Mouse (Mus musculus) activated CD4-positive, CD25-positive, alpha-beta regulatory T cell, adult 4 months (primary cell): ENCODE data around the gene C1ra. TPM values are rescaled to one million over a fixed set of nuclear protein-coding genes. Genes with fewer than 3 reads are reported as not detected.
"Not testable (repeated sequence)": the region's sequence is repeated elsewhere in the genome, so short reads cannot be mapped to it uniquely, and the experiment has no call there.

Experiments used
- ATAC-seq: one replicate; pipeline ENCODE4 v1.8.0; 2017
- polyA plus RNA-seq, 2 experiments: library from polyadenylated mRNA; unstranded; fragments of 100-300 nt; shearing (Covaris generic); gene quantifications; one replicate each; pipeline ENCODE4 v1.2.1; 2017

Gene C1ra
- polyA plus RNA-seq, 2 experiments from 2014 or later = 0.57 TPM; not detected in 1

DNA sequence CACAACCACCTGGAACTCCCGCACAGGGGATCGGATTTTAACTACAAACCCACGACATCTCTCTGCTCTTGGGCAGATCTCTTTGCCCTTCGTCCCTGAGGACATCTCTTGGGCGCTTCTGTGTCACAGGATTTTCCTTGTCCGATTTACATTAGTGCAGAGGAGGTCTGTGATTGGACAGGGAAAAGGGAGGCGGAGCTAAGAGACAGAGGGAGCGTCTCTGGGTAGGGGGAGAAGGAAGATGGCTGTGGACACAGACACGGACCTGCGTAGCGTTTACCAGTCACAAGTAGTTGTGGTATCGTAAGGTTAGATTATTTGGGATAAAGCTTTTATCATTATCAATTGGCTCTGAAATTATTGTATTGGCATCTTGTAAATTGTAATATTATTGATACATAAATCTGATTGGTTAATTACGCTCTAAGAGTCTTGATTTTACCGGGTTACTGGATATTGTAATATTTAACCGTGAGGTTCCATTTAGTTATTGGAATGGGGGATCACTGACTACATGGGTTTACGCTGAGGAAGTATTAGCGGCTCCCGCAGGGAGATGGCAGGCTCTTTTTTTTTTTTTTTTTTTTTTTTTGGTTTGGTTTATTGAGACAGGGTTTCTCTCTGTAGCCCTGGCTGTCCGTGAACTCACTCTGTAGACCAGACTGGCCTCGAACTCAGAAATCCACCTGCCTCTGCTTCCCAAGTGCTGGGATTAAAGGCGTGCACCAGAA, 26.6 kb upstream of the C1ra start:
- no peak for ATAC-seq

DNA sequence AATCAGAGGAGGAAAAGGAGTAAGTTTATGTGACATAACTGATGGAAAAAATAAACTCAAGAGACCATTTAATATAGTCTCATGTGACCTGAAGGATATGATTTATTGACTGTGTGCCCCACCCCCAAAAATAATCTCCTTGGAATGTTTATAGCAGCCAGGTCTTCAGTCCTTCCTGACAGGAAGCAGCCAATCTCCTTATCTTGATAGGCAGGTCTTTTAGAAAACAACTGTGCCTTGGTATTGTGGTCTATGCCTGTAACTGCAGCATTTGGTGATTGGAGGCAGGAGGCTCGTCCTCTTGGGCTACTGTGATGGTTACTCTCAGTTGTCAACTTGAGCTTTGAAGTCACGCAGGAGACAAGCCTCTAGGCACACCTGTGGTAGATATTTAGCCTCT, 24.7 kb upstream of the C1ra start:
- no peak for ATAC-seq

DNA sequence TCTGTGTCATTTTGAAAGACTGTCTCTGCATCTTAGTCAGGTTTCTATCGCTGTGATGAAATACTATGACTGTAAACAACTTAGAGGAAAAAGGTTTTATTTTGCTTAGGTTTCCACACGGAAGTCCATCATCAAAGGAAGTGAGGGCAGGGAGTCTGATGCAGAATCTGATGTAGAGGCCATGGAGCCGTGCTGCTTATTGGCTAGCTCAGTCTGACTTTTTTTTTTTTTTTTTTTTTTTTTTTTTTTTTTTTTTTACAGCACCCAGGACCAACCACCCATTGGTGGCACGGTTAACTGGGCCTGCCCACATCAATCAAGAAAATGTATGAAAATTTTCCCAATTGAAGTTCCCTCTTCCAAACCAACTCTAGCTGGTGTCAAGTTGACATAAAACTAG, 23.3 kb upstream of the C1ra start:
- ATAC-seq = no peak

DNA sequence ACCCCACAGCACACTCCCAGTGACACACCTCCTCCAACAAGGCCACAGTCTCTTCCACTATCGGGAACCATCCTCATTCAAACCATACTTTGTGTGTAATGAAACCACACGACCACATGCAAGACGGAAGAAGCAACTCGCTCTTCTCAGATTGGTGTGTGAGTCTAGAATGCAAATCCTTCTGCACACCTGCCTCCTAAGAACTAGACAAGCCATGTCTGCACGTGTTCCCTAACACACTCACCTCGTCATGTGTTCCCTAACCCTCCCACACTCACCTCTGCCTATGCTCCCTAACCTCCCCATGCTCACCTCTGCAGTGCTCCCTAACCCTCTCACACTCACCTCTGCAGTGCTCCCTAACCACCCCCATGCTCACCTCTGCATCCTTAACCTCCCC, 20.8 kb upstream of the C1ra start:
- no peak for ATAC-seq

DNA sequence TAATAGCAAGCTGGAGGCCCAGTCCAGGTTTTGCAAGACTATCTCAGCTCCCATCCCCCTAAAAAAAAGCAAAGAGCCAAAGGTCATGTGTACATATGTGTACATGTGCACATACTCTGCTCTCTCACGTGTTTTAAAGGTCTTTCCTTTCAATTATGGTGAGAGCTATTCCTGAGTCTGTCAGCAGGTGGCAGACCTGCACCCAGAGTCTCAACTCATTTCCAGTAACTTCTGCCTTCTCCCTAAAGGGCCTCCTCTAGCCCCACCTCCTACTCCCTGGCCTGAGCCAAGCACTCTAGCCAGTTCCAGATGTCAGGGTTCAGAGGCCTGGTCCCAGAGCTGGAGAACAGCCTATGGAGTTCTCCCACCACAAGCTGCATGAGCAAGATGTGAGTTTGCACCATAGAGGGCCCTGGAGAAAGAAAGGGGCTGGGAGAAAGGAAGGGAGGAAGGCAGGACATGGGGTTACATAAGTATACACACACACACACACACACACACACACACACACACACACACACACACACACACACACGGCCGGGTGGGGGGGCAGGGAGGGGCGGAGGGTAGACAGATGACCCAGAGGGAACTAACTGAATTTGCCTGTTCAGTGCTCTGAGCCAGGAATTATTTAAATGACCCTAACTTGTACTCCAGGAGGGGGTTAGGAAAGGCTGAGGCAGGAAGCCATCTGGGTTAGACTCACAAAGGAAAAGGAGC, 19.2 kb upstream of the C1ra start, which contains the start of gene C1rl:
TSS of gene C1rl (plus strand) at position 272 of the 720 bp plus-strand sequence.
- ATAC-seq = no peak

DNA sequence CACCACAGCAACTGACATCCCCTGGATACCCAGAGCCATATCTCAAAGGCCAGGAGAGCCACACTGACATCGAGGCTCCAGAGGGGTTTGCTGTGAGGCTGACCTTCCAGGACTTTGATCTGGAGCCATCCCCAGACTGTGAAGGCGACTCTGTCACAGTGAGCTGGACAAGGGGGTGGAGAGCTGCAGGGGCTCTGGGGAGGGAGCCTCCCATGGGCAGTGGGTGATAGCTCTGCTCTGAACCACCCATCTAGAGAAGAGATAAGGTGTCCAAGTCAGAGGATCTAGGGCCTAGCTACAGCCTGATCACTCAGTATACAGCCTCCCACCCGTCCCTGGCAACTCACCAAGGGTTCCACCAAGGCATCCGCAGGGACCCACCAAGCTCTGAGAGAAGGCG, 18.3 kb upstream of the C1ra start:
- ATAC-seq = no peak

DNA sequence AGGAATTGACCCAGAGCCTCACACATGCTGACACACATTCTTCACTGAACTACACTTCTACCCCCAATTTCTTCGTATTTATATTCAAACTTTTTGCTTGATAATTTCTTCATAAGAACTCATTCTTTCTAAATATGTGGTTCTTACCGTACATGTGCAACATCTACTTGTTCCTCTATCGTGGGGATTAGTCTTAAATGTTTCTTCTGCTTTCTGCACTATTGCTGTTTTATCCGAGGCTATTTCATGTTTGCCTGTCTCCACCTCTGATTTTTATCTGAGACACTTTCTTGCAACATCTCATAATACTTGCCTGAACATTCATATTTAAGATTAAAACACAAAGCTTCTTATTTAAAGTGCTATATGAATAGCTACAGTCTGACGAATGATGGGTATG, 16.2 kb upstream of the C1ra start:
- ATAC-seq = no peak

DNA sequence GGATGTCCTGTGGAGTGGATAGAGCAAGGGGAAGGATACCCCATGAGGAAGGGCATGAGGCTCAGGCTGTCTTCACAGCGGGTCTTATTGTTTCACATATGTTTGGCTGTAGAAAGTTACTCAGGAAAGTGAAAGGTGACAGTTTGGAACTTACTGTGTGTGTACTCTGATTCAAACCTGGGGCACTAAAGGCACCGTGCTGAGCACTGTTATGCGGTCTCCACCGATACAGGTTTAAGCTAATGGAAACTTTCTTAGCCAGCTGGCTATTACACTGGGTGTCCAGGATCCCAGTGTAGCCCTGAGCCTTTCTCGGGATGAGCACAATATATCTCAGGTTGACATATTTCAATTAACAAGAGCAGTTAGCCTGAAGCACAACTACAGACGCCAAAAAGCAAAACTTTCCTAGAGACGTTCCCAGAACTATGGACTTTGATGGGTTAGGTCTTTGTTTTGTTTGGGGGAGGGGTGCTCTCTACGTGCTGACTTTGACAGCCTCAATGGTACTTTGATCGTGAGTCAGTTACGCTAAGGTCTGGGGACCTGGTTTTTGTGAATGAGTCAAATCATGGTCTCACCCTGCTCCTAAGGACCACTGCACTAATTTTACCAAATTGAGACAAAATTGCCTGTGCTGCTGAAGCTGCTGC, 12.2 kb upstream of the C1ra start:
- ATAC-seq = no peak

DNA sequence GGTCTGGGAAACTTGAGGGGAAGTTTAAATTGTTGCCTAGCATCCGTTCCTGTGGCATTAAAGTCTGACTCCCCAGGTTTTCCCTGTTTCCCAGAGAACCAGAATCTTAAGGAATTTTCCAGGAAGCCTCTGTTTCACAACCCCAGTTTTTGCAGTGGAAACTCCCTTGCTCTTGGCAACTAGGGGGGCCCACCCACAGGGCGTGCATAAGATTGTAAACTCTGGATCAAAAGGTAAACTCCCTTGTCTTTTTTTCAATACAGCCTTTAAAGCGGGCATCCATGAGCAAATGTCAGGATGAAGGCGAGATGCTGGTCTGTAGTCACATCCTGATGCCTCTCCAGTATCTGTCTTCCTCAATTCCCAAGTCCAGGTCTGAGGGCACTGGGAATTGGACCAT, 10.7 kb upstream of the C1ra start:
- ATAC-seq = no peak

DNA sequence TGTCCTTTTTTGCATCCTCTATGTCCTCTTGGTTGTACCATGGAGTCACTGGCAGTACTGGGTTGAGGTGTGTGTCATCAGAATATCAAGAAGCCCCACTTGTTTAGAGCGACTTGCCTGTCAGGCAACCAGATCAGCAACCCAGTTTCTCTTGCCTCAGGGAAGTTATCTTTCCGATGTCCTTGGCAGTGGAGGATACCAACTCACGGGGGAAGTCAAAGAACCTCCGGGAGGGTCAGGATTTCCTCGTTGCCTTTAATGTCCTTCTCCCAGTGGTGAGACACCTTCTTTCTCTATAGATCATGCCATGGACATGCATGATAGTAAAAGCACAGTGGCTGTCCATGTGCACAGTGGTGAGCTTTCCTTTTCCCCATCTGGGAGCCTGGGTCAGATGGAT, 10.2 kb upstream of the C1ra start:
- no peak for ATAC-seq

DNA sequence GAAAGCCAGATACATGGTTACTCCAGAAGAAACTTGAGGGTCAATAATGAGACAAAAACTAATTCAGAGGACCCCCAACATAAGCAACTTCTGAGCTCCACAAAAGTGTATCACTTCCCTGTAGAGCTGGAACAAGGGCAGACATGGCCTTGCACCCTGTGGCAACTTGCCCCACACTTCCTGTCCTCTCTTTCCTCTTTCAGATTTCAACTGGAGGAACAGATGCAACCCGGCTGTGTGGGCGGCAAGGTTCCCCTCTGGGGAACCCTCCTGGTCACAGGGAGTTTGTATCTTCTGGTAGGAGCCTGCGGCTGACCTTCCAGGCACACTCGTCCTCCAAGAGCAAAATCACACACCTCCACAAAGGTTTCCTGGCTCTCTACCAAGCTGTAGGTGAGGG, 7.2 kb upstream of the C1ra start:
- ATAC-seq = no peak

DNA sequence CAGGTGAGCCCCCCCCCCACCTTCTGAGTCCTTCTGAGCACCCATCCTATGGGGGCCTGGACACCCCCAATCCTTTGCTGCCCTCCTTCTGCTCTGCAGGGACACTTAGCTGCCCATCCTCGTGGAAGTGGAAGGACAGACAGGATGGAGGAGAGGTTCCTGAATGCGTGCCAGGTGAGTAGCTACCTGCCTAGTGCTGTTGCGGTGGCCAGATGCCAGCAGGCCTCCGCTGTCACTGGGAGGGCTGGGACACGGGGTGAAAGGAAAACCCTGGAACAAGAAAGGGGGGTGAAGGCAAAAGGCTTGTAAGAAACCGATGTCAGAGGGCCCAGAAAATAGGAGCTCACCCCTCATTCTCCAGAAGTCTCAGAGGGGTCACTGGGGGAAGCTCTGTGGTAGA, 5.2 kb upstream of the C1ra start:
- no peak for ATAC-seq

DNA sequence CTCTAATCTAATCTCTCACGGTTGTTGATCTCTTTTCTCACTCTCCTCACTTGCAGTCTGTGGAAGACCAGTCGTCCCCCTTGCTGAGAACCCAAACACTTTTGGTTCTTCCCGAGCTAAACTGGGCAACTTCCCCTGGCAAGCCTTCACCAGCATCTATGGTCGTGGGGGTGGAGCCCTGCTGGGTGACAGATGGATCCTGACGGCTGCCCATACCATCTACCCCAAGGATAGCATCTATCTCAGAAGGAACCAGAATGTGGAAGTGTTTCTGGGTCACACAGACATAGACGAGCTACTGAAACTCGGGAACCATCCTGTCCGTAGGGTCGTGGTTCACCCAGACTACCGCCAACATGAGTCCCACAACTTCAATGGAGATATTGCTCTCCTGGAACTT, 3.9 kb upstream of the C1ra start:
- no peak for ATAC-seq

DNA sequence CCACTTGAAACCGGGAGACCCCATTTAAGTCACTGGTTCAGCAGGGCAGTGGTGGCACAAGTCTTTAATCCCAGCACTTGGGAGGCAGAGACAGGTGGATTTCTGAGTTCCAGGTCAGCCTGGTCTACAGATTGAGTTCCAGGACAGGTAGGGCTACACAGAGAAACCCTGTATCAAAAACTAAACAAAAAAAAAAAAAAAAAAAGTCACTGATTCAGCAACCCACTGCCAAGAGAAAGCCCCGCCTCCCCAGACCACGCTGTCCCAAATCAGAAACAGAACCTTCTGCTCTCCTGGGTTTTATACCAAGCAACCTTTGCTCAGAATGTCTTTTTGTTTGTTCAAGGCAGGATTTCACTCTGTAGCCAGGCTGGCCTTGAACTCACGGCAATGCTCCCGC, 3.0 kb upstream of the C1ra start:
- not testable (repeated sequence) for ATAC-seq

DNA sequence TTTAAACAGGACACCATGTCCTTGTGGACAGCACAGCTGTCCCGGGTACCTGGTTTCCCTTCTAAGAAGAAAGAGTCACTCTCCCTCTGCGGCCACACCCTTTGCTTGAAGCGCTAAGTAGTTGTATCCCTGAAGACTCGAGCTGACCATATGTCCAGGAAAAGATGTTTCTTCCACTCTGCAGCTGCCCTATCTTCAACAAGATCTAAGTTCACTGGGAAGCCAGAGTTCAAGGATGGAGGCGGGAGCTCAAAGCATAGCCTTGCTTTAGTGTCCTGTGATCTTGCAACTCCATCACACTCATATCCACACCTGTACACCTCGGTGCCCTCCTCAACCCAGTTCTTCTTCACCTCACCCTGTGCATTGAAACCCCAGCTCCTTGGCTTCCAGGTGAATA, 269 bp upstream of the C1ra start:
- ATAC-seq = no peak

DNA sequence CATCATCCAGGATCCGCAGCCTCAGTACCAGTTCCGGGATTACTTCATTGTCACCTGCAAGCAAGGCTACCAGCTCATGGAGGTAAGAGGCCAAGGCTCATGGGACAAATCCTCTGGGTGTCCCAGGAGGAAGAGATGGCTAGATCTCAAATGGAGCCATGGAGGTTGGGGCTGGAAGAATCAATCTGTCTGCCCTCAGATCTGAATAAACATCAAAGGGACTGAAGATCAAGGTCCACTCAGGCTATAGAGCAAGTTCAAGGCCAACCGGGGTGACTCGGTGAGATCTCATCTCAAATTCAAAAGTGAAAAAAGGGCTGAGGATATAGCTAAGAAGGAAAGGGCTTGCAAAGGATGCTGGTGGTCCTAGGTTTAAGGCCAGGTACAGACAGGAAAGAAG, 5.5 kb downstream of the C1ra start:
- not testable (repeated sequence) for ATAC-seq

DNA sequence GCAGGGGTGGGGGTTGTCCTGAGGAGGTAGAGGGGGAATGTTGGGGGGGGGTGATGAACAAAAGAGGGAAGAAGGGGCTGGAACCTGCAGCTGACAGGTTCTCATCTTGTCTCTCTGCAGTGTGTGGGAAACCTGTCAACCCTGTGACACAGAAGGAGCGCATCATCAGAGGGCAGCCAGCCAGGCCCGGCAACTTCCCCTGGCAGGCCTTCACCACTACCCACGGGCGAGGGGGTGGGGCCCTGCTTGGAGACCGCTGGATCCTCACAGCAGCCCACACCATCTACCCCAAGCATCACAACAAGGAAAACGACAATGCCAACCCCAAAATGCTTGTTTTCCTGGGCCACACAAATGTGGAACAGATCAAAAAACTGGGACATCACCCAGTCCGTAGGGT, 9.9 kb downstream of the C1ra start:
- ATAC-seq = not testable (repeated sequence)

DNA sequence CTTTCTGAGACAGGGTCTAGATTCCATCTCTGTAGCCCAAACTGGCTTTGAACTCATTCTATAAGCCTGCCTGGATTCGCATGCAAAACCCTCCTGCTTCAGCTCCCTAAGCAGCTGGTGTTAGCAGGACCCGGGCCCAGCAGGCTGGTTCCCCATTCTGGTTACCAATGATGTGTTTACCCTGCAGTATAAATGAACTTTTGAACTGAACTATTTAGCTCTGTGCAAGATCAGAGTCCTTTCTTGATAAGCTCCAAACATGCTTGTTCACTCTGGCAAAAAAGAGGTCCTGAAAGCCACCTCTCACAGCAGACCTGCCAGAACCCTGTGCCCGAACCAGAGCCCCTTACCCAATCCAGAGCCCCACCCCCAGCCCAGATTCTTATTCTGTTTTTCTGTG, 15.7 kb downstream of the C1ra start:
- ATAC-seq = no peak

DNA sequence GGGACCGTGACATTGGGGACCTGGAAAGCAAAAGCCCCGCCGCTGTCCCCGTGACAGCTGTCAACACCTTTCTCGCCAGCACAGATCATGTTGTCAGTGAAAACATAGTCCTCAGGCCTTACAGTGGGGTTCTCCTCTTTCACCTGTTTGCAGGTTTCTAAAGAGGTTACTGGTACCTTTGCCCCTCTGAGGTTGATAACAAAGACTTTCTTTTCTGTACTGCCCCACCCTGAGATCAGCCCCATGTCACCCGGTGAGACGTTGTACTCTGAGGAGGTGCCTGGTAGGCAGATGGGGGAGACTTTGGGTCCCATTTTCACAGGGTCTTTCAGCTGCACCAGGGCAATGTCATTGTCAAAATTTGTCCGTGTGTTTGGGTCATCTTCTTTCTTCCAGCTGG, 18.9 kb downstream of the C1ra start:
- no peak for ATAC-seq

DNA sequence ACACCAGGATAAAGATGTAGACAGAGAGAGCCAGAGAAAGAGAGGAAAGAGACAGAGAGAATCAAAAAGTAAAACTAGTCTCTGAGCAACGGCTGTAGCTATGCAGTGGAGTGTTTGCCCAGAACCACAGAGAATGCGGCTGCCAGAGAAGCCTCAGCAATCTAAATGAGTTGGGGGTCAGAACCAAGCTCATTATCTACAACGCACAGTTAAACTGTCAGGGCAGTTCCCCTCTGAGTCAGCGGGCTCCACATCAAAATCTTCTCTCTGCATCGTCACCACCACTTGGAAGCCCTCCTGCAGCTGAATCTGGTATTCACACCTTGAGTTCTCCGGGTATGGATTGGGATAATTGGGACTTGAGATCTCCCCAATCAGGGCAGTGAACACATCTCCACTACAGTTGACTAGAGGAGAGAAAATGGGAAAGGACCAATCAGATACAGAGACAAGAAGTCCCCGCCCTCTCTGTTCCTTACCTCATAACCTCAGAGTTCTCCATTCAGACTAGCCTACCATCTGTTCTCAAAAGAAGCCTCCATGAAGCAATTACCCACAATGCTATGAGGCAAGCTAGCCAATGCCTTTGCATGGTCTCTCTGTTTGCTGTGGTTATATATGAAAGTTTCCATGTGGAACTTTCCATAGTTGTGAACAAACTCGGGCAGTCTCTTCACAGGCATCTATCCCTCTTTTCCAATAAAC, 24.1 kb downstream of the C1ra start:
- not testable (repeated sequence) for ATAC-seq

DNA sequence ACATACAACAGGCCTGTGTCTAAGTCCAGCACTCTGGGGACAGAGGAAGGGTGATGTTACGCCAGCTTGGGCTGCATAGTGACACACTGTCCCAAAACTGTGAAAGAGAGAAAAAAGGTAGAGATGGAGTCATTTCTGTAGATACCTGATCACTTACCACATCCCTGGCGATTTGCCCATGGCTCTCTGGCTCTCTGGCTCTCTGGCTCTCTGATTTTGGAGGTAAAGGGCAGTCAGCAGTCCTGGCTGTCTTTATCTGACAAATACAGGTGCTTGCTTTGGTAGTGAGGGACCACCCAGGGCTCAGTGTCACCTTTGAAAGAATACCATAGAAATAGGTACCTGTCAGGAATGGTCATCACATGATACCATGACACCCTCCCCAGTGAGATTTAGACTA, 29.0 kb downstream of the C1ra start:
- ATAC-seq = not testable (repeated sequence)

DNA sequence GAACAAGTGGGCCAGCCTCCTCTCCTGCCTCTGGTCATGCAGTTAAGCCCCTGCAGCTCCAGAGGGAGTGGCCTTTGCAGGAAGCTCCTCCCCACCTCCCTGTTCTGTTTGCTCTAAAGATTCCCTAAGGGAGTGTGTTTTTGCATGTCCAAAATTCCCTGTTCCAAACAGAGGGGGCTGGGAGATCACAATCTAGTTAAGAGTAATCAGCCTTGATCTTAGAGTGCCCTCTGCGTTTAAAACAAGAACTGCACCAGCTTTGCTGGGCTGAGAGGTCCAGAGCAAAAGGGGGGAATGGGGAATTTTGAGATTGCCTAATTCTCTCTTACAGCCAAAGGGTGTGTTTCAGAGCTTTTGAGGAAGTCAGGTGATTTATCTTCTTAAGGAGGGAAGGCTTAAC, 30.1 kb downstream of the C1ra start, which contains the start of gene C1s1:
TSS of gene C1s1 (minus strand) at position 76 of the 400 bp plus-strand sequence.
- not testable (repeated sequence) for ATAC-seq

DNA sequence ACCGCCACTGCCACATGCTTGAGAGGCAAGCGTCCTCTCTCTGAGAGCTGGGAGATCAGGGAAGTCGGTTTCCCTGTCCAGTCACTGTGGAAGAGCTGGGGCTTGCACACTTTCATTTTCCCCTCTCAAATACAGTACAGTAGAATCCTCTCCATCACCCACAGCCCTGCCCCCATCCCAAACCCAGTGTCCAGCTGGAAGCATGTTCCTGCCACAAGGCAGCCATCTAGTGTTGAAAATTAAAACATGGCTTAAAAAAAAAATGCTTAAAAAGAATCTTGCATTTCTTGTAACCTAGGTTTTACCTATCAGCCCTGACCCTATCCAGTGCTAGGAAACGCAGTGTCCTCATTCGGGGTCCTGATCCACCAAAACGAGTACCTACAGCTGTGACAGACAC, 32.3 kb downstream of the C1ra start:
- no peak for ATAC-seq
